Mouse (Mus musculus) cerebellum, adult 9-10 months (tissue): ENCODE measurements around the gene Atp1a2.
"Not testable (repeated sequence)": the region's sequence is repeated elsewhere in the genome, so short reads cannot be mapped to it uniquely, and the experiment has no call there.

Source experiments
- DNase-seq: peaks from one replicate; pipeline ENCODE4 v3.0.0; 2022

Atp1a2 gene

GRCm38 (mm10) chr1:172261477-172262078 lies 36.3 kb downstream of the Atp1a2 start, which contains the start of gene Igsf8:
Gene Igsf8, plus strand, starts transcription at chr1:172261641.
- no peak for DNase-seq

DNA sequence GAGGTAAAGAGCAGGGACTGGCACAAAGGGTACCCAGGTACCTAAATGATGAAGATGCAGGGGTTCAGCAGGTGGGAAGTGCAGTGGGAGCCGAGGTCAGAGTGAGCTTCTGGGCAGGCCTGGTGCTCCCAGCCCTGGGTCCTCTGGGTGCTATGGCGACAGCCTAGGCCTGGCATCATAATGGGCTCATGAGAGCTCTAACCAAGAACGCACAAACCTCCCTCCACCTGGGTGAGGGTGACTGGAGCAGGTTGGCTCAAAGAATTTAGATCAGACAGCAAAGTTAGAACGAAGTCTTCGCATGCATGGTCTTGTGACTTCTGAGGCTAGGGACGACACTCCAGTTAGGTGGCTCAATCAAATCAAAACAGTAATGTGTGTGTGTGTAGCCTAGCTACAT lies 39.5 kb downstream of the Atp1a2 start, which contains the start of gene Atp1a4:
Gene Atp1a4 (minus strand): TSS at position 101 of the 400 bp plus-strand sequence.
- DNase-seq = no peak

GRCm38 (mm10) chr1:172247679-172248078 lies 50.2 kb downstream of the Atp1a2 start:
- DNase-seq = no peak

DNA sequence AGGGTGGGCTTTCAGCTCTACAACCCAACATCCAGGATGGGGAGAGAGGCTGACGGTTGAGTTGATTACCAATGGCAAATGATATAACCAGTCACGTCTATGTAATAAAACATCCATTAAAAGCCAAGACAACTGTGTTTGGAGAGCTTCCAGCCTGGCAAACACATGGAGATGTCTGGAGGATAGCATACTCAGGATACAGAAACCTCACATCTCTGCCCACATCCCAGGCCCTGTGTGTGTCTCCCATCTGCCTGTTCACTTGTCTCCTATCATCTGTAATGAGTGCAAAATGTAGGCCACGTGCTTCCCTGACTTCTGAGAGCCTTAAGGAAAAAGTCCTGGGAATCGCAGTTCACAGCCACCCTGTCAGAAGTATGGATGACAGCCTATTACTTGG lies 50.6 kb downstream of the Atp1a2 start:
- DNase-seq = no peak

GRCm38 (mm10) chr1:172244645-172245044 lies 53.2 kb downstream of the Atp1a2 start:
- DNase-seq = not testable (repeated sequence)

DNA sequence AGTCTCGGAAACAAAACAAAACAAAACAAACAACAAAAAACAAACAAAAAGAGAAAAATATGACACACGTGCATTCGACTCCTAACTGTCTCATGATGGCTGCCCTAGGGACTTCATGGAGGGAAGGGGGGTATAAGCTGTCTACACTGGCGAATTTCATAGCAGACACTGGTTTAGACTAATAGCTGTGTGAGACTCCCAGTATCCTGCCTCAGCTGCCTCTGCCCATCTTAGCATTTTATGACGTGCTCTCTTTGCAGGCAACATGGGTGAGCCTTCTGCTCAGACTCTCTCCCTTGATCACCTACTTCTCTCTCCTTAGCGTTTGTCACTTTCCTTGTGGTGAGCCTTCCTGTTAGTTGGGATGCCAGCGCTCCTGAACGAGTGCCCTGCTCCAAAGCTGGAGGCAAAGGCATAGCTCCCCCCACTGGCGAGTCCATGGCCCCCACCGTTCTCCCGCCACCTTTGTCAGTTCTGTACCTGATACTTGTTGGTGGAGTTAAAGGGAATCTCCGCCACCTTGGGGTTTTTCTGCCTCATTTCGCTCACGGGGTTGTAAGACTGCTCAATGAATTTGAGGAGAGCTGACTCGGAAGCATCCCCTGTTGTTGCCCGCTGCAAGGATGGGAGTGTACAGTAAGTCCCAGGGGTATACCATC lies 54.2 kb downstream of the Atp1a2 start:
- peak; percentile 46 for DNase-seq

GRCm38 (mm10) chr1:172242401-172242800 lies 55.5 kb downstream of the Atp1a2 start:
- DNase-seq = no peak

DNA sequence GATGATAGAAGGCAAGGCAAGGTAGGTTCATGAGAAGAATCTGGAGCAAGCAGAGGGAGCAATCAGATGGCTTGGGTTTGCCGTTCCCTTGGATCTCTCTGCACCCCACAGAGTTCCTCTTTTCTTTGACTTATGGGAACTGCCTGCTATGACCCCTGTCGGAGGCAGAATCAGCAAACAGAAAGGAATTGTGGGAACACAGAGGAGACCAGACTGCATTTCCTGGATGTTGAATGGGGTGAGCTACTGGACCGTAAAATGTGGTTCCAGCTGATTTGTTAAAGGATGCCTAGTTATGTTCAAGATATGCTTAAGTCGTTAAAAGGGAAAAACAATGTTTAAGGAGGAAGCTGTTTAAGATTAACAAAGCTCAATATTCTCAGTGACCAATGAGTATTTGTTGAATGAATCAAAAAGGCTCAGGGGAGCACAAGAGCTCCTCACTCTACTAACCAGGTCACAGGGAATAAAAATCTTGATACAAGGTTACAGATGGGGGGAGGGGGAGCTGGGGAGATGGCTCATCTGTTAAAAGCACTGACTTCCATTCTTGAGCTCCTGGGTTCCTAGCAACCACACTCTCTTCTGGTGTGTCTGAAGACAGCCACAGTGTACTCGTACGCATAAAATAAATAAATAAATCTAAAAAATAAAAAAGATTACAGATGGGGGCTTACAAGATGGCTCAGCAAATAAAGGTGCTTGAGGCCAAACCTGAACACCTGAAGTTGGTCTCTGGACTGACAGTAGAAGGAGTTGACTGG lies 56.7 kb downstream of the Atp1a2 start:
- DNase-seq = no peak

GRCm38 (mm10) chr1:172229215-172229614 lies 68.6 kb downstream of the Atp1a2 start:
- DNase-seq = no peak

DNA sequence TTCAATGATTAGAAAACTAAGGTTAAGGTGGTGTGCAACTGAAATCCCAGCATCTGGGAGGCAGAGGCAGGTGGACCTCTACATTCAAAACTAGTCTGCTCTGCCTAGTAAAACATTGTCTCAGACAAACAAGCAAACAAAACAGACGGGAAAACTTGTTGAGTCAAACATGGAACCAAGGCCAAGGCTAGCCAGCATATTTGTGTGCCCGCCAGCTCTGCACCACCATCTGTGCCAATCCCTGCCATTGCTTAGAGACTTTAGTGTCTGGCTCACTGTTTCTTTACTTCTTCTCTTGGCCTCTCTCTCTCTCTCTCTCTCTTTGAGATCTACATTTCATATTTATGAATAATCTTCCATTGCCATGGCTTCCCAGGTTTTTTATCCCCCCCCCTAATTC lies 69.7 kb downstream of the Atp1a2 start:
- peak; percentile 68 for DNase-seq
